Mouse (Mus musculus): Measurements from ENCODE around the gene Olfr49. TPM values are rescaled to one million over a fixed set of nuclear protein-coding genes. Genes with fewer than 3 reads are reported as not detected.

Olfr49 gene
- not detected in 2 replicates for polyA plus RNA-seq (2014; fragmentation: Nextera tagmentation; extraction: Ambion mirVana)

DNA sequence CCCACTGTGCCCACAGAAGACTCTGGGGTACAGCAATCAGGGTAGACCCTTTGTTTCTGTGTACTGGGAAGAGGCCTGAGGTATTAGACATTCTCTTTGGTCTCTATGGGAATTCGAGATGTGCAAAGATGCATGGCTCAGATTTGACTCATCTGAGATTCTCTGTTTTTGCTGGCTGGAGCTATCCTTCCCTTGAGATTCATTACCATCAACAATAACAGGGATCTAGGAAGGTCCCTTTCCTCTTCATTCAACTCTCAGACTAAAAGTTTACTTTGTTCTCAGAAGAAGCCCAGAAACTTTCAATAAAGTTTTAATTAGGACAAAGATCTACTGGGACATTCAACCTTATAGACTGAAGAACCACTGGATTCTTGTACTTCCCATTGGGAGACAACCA, at the start of gene Olfr49:
TSS of gene Olfr49 (minus strand) at position 101 of the 400 bp plus-strand sequence.
- 68% methylated on average over 1 of the region's 1 CpGs for WGBS
- Histone ChIP-seq H3K4me2 (ENCODE audit: low read depth, low read length) (no peak within 1 kb of the TSS), H3K27me3 (ENCODE audit: control insufficient read depth, insufficient read depth, low read length) (no peaks in the 10 kb centered on the region), H3K36me3 (replicated peaks; ENCODE audit: control insufficient read depth, insufficient read depth, low read depth, low read length) (no peaks in the 10 kb centered on the region), H3K9ac (replicated peaks; ENCODE audit: low read length) (no peak within 1 kb of the TSS), H3K27ac (replicated peaks; ENCODE audit: low read depth, low read length) (no peak within 1 kb of the TSS), H3K4me3 (ENCODE audit: low read depth, low read length) (no peak within 1 kb of the TSS), H3K9me3 (replicated peaks; ENCODE audit: control insufficient read depth, low read length) (no peaks in the 10 kb centered on the region), H3K4me1 (ENCODE audit: control insufficient read depth, insufficient read depth, low read length) (no peaks in the 10 kb centered on the region)
- DNase-seq (ENCODE audit: low spot score) (no peak), ATAC-seq (replicated peaks; ENCODE audit: insufficient number of reproducible peaks, low FRiP score, low TSS enrichment, low read depth) (no peak)

DNA sequence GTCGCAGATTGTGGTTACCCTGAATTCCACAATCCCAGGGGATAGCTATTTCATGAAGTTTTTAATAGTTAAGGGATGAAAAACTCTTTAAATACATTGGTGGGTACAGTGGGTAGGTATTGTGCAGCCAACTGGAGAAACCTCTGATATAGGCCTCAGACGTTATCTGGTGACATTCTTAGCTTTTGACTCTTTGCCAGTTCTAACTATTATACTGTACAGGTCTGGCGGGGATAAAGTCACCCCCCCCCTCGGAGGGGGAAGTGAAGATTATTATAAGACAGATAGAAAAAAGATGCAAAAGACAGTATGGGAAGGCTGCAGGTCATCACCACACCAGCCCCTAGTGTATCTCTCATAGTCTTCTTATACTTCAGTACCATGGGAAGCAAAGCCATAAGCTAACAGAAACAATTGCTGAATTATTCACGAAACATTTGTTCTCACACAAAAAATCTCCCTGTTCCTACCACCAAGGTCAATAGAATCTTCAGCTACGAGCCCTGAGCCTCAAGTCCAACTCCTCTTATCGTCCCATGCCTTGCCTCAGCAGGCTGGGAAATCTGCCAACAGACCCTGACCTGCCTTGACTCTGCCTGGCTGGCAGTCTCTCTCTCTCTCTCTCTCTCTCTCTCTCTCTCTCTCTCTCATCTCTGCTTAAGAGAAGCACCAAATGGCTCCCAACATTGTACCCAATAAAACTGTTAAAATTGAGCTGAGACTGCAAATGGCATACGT, 48.9 kb upstream of the Olfr49 start:
- Histone ChIP-seq H3K9ac (replicated peaks; ENCODE audit: low read length) (no peak overlapping the region), H3K4me2 (ENCODE audit: low read depth, low read length) (no peak overlapping the region), H3K4me1 (ENCODE audit: control insufficient read depth, insufficient read depth, low read length) (no peaks in the 10 kb centered on the region), H3K27me3 (ENCODE audit: control insufficient read depth, insufficient read depth, low read length) (no peaks in the 10 kb centered on the region), H3K27ac (replicated peaks; ENCODE audit: low read depth, low read length) (no peak overlapping the region), H3K9me3 (replicated peaks; ENCODE audit: control insufficient read depth, low read length) (no peaks in the 10 kb centered on the region), H3K4me3 (ENCODE audit: low read depth, low read length) (no peak overlapping the region), H3K36me3 (replicated peaks; ENCODE audit: control insufficient read depth, insufficient read depth, low read depth, low read length) (no peaks in the 10 kb centered on the region)
- WGBS: 84% methylated on average over 8 of the region's 8 CpGs
- ATAC-seq (replicated peaks; ENCODE audit: insufficient number of reproducible peaks, low FRiP score, low TSS enrichment, low read depth) (no peak), DNase-seq (ENCODE audit: low spot score) (no peak)

DNA sequence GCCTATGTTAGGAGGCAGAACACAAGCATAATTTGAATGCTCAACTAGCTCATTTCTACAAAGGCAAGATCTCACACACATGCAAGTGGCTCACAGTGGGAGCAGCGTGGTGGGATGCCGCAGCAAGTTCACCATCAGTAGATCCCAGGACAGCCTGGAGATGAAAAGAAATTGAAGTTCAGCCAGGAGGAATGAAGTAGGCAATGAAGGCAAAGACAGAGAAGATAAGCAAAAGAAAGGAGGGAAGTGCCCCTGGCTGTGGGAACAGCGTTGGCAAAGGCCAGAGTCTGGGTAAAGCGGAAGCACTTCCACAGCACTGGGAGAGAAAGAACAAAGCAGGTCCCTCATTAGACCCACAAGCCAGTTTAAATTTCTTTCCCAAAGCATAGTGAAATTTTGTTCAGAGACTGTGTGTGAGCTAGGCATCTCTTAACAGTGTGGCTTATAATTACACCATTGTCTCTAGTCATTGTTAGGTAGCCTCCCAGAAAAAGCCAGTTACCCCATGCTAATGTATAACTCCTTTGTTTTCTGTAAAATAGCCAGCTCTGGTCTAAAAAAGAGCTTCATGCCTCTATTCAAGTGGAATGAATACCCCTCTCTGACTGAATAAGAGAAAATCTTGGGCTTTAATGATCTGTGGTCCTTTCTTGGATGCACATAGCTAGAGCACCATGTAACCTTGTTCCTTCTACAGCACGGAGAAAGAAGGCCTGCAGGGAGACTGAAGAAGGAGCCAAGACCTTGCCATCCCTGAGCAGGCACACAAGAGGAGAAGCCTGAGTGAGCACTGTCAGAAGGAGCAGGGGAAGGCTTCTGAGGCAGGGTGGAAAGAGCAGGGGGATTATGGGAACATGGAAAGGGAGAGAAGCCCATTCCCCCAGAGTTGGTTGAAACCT, 47.7 kb upstream of the Olfr49 start:
- WGBS: 53% methylated on average over 5 of the region's 5 CpGs
- H3K27ac ChIP-seq (replicated peaks; ENCODE audit: low read depth, low read length): no peak overlapping the region

GRCm38 (mm10) chr14:54331178-54331577, 46.4 kb upstream of the Olfr49 start:
- WGBS: 91% methylated on average over 1 of the region's 1 CpGs
- ATAC-seq (replicated peaks; ENCODE audit: insufficient number of reproducible peaks, low FRiP score, low TSS enrichment, low read depth): no peak
- no peak overlapping the region for H3K27ac ChIP-seq (replicated peaks; ENCODE audit: low read depth, low read length)

More for the DNA sequence above, 47.7 kb upstream of the Olfr49 start:
- H3K9me3 ChIP-seq (replicated peaks; ENCODE audit: control insufficient read depth, low read length): no peaks in the 10 kb centered on the region
- H3K4me1 ChIP-seq (ENCODE audit: control insufficient read depth, insufficient read depth, low read length): no peaks in the 10 kb centered on the region
- H3K36me3 ChIP-seq (replicated peaks; ENCODE audit: control insufficient read depth, insufficient read depth, low read depth, low read length): no peaks in the 10 kb centered on the region
- H3K27me3 ChIP-seq (ENCODE audit: control insufficient read depth, insufficient read depth, low read length): no peaks in the 10 kb centered on the region
- H3K9ac ChIP-seq (replicated peaks; ENCODE audit: low read length): no peak overlapping the region
- no peak overlapping the region for H3K4me2 ChIP-seq (ENCODE audit: low read depth, low read length)
- ATAC-seq (replicated peaks; ENCODE audit: insufficient number of reproducible peaks, low FRiP score, low TSS enrichment, low read depth): no peak; the same call in 1 of the 2 replicates
- no peak overlapping the region for H3K4me3 ChIP-seq (ENCODE audit: low read depth, low read length)
- no peak for DNase-seq (ENCODE audit: low spot score)

GRCm38 (mm10) chr14:54329201-54329600, 44.5 kb upstream of the Olfr49 start:
- Histone ChIP-seq H3K27ac (replicated peaks; ENCODE audit: low read depth, low read length) (no peak overlapping the region), H3K9ac (replicated peaks; ENCODE audit: low read length) (no peak overlapping the region), H3K4me1 (ENCODE audit: control insufficient read depth, insufficient read depth, low read length) (no peaks in the 10 kb centered on the region), H3K4me2 (ENCODE audit: low read depth, low read length) (no peak overlapping the region), H3K27me3 (ENCODE audit: control insufficient read depth, insufficient read depth, low read length) (no peaks in the 10 kb centered on the region), H3K4me3 (ENCODE audit: low read depth, low read length) (no peak overlapping the region), H3K9me3 (replicated peaks; ENCODE audit: control insufficient read depth, low read length) (no peaks in the 10 kb centered on the region), H3K36me3 (replicated peaks; ENCODE audit: control insufficient read depth, insufficient read depth, low read depth, low read length) (no peaks in the 10 kb centered on the region)
- ATAC-seq (replicated peaks; ENCODE audit: insufficient number of reproducible peaks, low FRiP score, low TSS enrichment, low read depth) (no peak), DNase-seq (ENCODE audit: low spot score) (no peak)
- 28% methylated on average over 9 of the region's 9 CpGs for WGBS

More at GRCm38 (mm10) chr14:54331178-54331577, 46.4 kb upstream of the Olfr49 start:
- H3K27me3 ChIP-seq (ENCODE audit: control insufficient read depth, insufficient read depth, low read length): no peaks in the 10 kb centered on the region
- no peak overlapping the region for H3K4me3 ChIP-seq (ENCODE audit: low read depth, low read length)
- H3K4me2 ChIP-seq (ENCODE audit: low read depth, low read length): no peak overlapping the region
- no peaks in the 10 kb centered on the region for H3K36me3 ChIP-seq (replicated peaks; ENCODE audit: control insufficient read depth, insufficient read depth, low read depth, low read length)
- H3K9me3 ChIP-seq (replicated peaks; ENCODE audit: control insufficient read depth, low read length): no peaks in the 10 kb centered on the region
- H3K9ac ChIP-seq (replicated peaks; ENCODE audit: low read length): no peak overlapping the region
- no peak for DNase-seq (ENCODE audit: low spot score)
- H3K4me1 ChIP-seq (ENCODE audit: control insufficient read depth, insufficient read depth, low read length): no peaks in the 10 kb centered on the region

- H3K4me3 ChIP-seq (ENCODE audit: low read depth, low read length): no peak overlapping the region
- DNase-seq (ENCODE audit: low spot score) (no peak), ATAC-seq (replicated peaks; ENCODE audit: insufficient number of reproducible peaks, low FRiP score, low TSS enrichment, low read depth) (no peak)
- no peaks in the 10 kb centered on the region for H3K9me3 ChIP-seq (replicated peaks; ENCODE audit: control insufficient read depth, low read length)
- WGBS: 76% methylated on average over 2 of the region's 2 CpGs
- H3K4me2 ChIP-seq (ENCODE audit: low read depth, low read length): no peak overlapping the region
- H3K36me3 ChIP-seq (replicated peaks; ENCODE audit: control insufficient read depth, insufficient read depth, low read depth, low read length): no peaks in the 10 kb centered on the region
- H3K27me3 ChIP-seq (ENCODE audit: control insufficient read depth, insufficient read depth, low read length): no peaks in the 10 kb centered on the region
- no peaks in the 10 kb centered on the region for H3K4me1 ChIP-seq (ENCODE audit: control insufficient read depth, insufficient read depth, low read length)
- H3K9ac ChIP-seq (replicated peaks; ENCODE audit: low read length): no peak overlapping the region
- no peak overlapping the region for H3K27ac ChIP-seq (replicated peaks; ENCODE audit: low read depth, low read length)
Measured at GRCm38 (mm10) chr14:54328548-54328947, 43.8 kb upstream of the Olfr49 start.

DNA sequence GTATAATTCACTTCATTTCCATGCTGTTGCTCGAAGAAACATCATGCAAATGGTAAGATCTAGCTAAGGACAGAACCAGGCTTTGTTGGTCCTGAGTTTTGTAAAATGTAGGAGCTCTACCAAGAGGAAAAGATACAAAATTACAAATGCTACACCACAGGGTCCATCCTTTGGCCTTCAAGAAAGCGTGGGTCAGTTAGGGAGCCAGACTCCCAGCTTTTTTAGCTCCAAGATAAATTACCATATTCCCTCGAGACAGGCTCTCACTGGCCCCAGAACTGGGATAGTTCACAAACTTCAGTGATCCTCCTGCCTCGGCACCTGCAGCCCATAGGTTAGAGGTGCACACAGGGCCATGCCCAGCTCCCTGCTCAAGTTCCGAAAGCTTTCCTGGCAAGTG, 39.7 kb upstream of the Olfr49 start:
- Histone ChIP-seq H3K27me3 (ENCODE audit: control insufficient read depth, insufficient read depth, low read length) (no peaks in the 10 kb centered on the region), H3K36me3 (replicated peaks; ENCODE audit: control insufficient read depth, insufficient read depth, low read depth, low read length) (no peaks in the 10 kb centered on the region), H3K4me1 (ENCODE audit: control insufficient read depth, insufficient read depth, low read length) (no peaks in the 10 kb centered on the region), H3K4me2 (ENCODE audit: low read depth, low read length) (no peak overlapping the region), H3K9me3 (replicated peaks; ENCODE audit: control insufficient read depth, low read length) (no peaks in the 10 kb centered on the region), H3K9ac (replicated peaks; ENCODE audit: low read length) (no peak overlapping the region), H3K27ac (replicated peaks; ENCODE audit: low read depth, low read length) (no peak overlapping the region), H3K4me3 (ENCODE audit: low read depth, low read length) (no peak overlapping the region)
- 80% methylated on average over 5 of the region's 5 CpGs for WGBS
- no peak for ATAC-seq (replicated peaks; ENCODE audit: insufficient number of reproducible peaks, low FRiP score, low TSS enrichment, low read depth)
- DNase-seq (ENCODE audit: low spot score): no peak

Data from embryonic facial prominence, embryonic 11.5 days (tissue).